In genomic region chr8:27955000-27955399, GRCm38 (mm10) we compare ENCODE assay signal across 21 mouse cellular contexts.
DNase-seq lines count a peak whose midpoint lies in the region; ATAC-seq and TF ChIP-seq lines count a peak whose summit lies in the region.
"Had no signal": no experiment of that assay in that cellular context is flagged by ENCODE, and none has a peak within 500 bp of the region (broad histone marks: within the 10 kb centered on the region; RNA-seq: fewer than 3 reads in every experiment).

No protein-coding gene starts in this region.

- H3K4me3 ChIP-seq in intestine, embryonic 15.5 days (replicated peaks): no peak overlapping the region
- no peak overlapping the region for H3K4me3 ChIP-seq in intestine, embryonic 16.5 days (ENCODE audit: low read length)
- no peak overlapping the region for H3K4me3 ChIP-seq in intestine, postnatal 0 days (ENCODE audit: low read depth, low read length)
- H3K4me3 ChIP-seq in hindbrain, embryonic 13.5 days: no peak overlapping the region

- no peaks in the 10 kb centered on the region for H3K36me3 ChIP-seq in intestine, embryonic 15.5 days
- H3K36me3 ChIP-seq in intestine, embryonic 16.5 days (ENCODE audit: control insufficient read depth, insufficient read depth, low read length): no peaks in the 10 kb centered on the region
- H3K36me3 ChIP-seq in intestine, postnatal 0 days (ENCODE audit: control insufficient read depth, insufficient read depth): no peaks in the 10 kb centered on the region
- H3K36me3 ChIP-seq in hindbrain, embryonic 13.5 days: no peaks in the 10 kb centered on the region
- H3K36me3 ChIP-seq: G1E had no signal

- H3K27ac ChIP-seq in intestine, embryonic 15.5 days: no peak overlapping the region
- H3K27ac ChIP-seq in intestine, embryonic 16.5 days (ENCODE audit: low read length): no peak overlapping the region
- H3K27ac ChIP-seq in intestine, postnatal 0 days (ENCODE audit: low read depth, low read length): no peak overlapping the region
- H3K27ac ChIP-seq in hindbrain, embryonic 13.5 days: no peak overlapping the region

- H3K9me3 ChIP-seq in intestine, embryonic 15.5 days: no peaks in the 10 kb centered on the region
- no peaks in the 10 kb centered on the region for H3K9me3 ChIP-seq in intestine, embryonic 16.5 days (ENCODE audit: control insufficient read depth, low read length)
- H3K9me3 ChIP-seq in intestine, postnatal 0 days (ENCODE audit: control insufficient read depth): no peaks in the 10 kb centered on the region
- no peaks in the 10 kb centered on the region for H3K9me3 ChIP-seq in hindbrain, embryonic 13.5 days

- H3K27me3 ChIP-seq in intestine, embryonic 15.5 days (replicated peaks): no peaks in the 10 kb centered on the region
- no peaks in the 10 kb centered on the region for H3K27me3 ChIP-seq in intestine, embryonic 16.5 days (replicated peaks; ENCODE audit: control insufficient read depth, insufficient read depth, low read length)
- H3K27me3 ChIP-seq in intestine, postnatal 0 days (replicated peaks; ENCODE audit: control insufficient read depth, insufficient read depth, low read length): no peaks in the 10 kb centered on the region
- H3K27me3 ChIP-seq in hindbrain, embryonic 13.5 days: no peaks in the 10 kb centered on the region
- H3K27me3 ChIP-seq: CH12.LX, Patski had no signal

- peak; percentile 68 for ATAC-seq in intestine, embryonic 15.5 days
- peak; percentile 79 for ATAC-seq in intestine, embryonic 16.5 days
- peak; percentile 67 for ATAC-seq in intestine, postnatal 0 days
- ATAC-seq in hindbrain, embryonic 13.5 days (ENCODE audit: low FRiP score): no peak
- ATAC-seq: activated CD4-positive, CD25-positive, alpha-beta regulatory T cell, adult 4 months; CD4-positive, CD25-positive, alpha-beta regulatory T cell, adult 4 months; Patski had no signal

- no peak overlapping the region for H3K9ac ChIP-seq in intestine, embryonic 15.5 days
- no peak overlapping the region for H3K9ac ChIP-seq in intestine, embryonic 16.5 days (ENCODE audit: low read depth, low read length)
- H3K9ac ChIP-seq in intestine, postnatal 0 days (ENCODE audit: low read depth, low read length): no peak overlapping the region
- no peak overlapping the region for H3K9ac ChIP-seq in hindbrain, embryonic 13.5 days

- no peak overlapping the region for H3K4me2 ChIP-seq in intestine, embryonic 15.5 days (replicated peaks)
- H3K4me2 ChIP-seq in intestine, embryonic 16.5 days (ENCODE audit: low read depth, low read length): no peak overlapping the region
- H3K4me2 ChIP-seq in intestine, postnatal 0 days (replicated peaks; ENCODE audit: low read depth): no peak overlapping the region
- H3K4me2 ChIP-seq in hindbrain, embryonic 13.5 days: no peak overlapping the region

- no peaks in the 10 kb centered on the region for H3K4me1 ChIP-seq in intestine, embryonic 15.5 days (replicated peaks)
- H3K4me1 ChIP-seq in intestine, embryonic 16.5 days (ENCODE audit: control insufficient read depth, insufficient read depth, low read length): no peaks in the 10 kb centered on the region
- no peaks in the 10 kb centered on the region for H3K4me1 ChIP-seq in intestine, postnatal 0 days (replicated peaks; ENCODE audit: control insufficient read depth, insufficient read depth, low read length)
- H3K4me1 ChIP-seq in hindbrain, embryonic 13.5 days (replicated peaks): no peaks in the 10 kb centered on the region

- DNase-seq in ovary, postnatal 10 days (ENCODE audit: low spot score): no peak
- DNase-seq in lung, adult 18-20 months: no peak
- DNase-seq: adrenal gland, adult 2 months; adrenal gland, adult 8-10 months; adrenal gland, postnatal 10 days; adrenal gland, postnatal 14 days; adrenal gland, postnatal 25 days; adrenal gland, postnatal 36 days; B cell, adult 2 months; cerebellum, adult 11 months; cerebellum, adult 11-12 months; cerebellum, adult 18-20 months had no signal

- no peak for TF ChIP-seq CTCF in intestine, postnatal 0 days (IDR thresholded peaks at IDR 0.05; ENCODE audit: low read depth)
